Mouse (Mus musculus) cerebellum, adult 2 months (tissue): ENCODE data around the gene Igdcc4. TPM values are rescaled to one million over a fixed set of nuclear protein-coding genes. Genes with fewer than 3 reads are reported as not detected.
"Not testable (repeated sequence)": the region's sequence is repeated elsewhere in the genome, so short reads cannot be mapped to it uniquely, and the experiment has no call there.

Experiments used
- DNase-seq, 2 experiments: peaks; one replicate each; pipeline ENCODE4 v3.0.0; 2021
- H3K27ac ChIP-seq: fragments of 200-500 bp; 2 replicates; pipeline ENCODE4 v1.5.1; 2012; ENCODE audit warnings: low read length, control low read depth, inconsistent platforms; ENCODE audit not compliant: insufficient read depth
- H3K27me3 ChIP-seq: fragments of 200-500 bp; 2 replicates; pipeline ENCODE4 v1.6.1; 2012; ENCODE audit warnings: inconsistent platforms, mild to moderate bottlenecking, low read length, moderate library complexity; ENCODE audit not compliant: control insufficient read depth, insufficient read depth
- H3K4me1 ChIP-seq: fragments of 200-500 bp; 2 replicates; pipeline ENCODE4 v1.6.1; 2011; ENCODE audit warnings: low read length; ENCODE audit not compliant: control insufficient read depth, insufficient read depth
- H3K4me3 ChIP-seq: fragments of 200-500 bp; replicated peaks from 2 replicates; pipeline ENCODE3; 2011; ENCODE audit warnings: mild to moderate bottlenecking, low read depth, low read length, control low read depth; ENCODE audit not compliant: insufficient read depth
- CTCF ChIP-seq: fragments of 200-500 bp; IDR thresholded peaks from 2 replicates; pipeline ENCODE4 v1.5.1; 2011; ENCODE audit warnings: low read depth, mild to moderate bottlenecking, control low read depth, low read length, moderate library complexity, borderline replicate concordance; ENCODE audit not compliant: insufficient read depth
- POLR2A ChIP-seq: fragments of 200-500 bp; IDR thresholded peaks from 2 replicates; pipeline ENCODE4 v1.6.1; 2011; ENCODE audit warnings: low read length, control low read depth, borderline replicate concordance; ENCODE audit not compliant: insufficient read depth
- WGBS: fragments of 180-500 bp; shearing (Covaris S2); methylation state at CpG from one replicate; pipeline ENCODE4 v1.1.7; 2018; 5-methylcytosine and 5-hydroxymethylcytosine counted together
- polyA plus RNA-seq: library from polyadenylated mRNA; depleted of rRNA; stranded (reverse); fragments of >200 nt; gene quantifications from 2 replicates; pipeline ENCODE4 v1.2.3, GENCODE M21; 2012; rRNA removed

Gene Igdcc4
- 28.9 and 29.0 TPM in 2 replicates for polyA plus RNA-seq

DNA sequence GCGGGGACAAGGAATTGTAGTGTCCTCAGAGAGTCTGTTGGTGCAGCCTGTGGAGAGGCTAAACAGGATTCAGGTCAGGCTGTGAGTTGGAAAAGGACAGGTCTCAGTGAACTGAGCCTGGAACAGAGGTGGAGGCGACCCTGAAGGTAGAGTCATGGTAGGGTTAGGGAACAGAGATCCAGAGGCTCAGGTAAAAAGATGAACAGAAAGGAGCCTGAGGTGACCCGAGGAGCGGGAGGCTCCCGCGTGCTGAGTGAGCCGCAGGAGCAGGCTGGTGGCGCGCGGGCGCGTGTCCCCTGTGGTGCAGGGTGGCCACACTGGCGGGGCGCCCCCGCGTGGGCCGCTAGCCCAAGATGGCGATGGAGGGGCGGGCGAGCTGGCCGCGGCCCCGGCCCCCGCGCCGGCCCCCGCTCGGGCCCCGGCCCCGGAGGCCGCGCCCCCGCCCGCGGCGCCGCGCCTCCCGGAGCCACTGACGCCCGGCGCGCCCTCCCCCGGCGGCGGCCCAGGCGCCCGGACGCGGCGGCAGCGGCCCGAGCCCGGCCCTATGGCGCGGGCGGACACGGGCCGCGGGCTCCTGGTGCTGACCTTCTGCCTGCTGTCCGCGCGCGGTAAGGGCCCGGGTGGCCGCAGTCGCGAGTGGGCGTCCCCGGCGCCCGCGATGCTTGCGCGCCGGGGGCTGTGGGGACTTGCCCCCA is at the start of gene Igdcc4:
Gene Igdcc4, plus strand, starts transcription at position 496 of the 695 bp plus-strand sequence.
- Histone ChIP-seq H3K4me1 (no peaks in the 10 kb centered on the region), H3K4me3 (peak within 1 kb of the TSS; percentile 81), H3K27me3 (no peaks in the 10 kb centered on the region), H3K27ac (peak within 1 kb of the TSS; percentile 42; the same call in 1 of the 2 replicates)
- 6% methylated on average over 73 of the region's 76 CpGs for WGBS
- TF ChIP-seq CTCF (no peak), POLR2A (no peak)
- peak; percentile 38 to 46 for DNase-seq

- TF ChIP-seq POLR2A (no peak), CTCF (no peak)
- Histone ChIP-seq H3K27ac (no peak overlapping the region), H3K4me1 (no peaks in the 10 kb centered on the region), H3K27me3 (no peaks in the 10 kb centered on the region), H3K4me3 (no peak overlapping the region)
- no peak for DNase-seq
- 91% methylated on average over 7 of the region's 7 CpGs for WGBS
These were observed 37.0 kb upstream of the Igdcc4 start for GRCm38 (mm10) chr9:65064251-65064650.

GRCm38 (mm10) chr9:65070587-65070986 is 30.7 kb upstream of the Igdcc4 start:
- Histone ChIP-seq H3K4me3 (no peak overlapping the region), H3K27ac (no peak overlapping the region), H3K4me1 (no peaks in the 10 kb centered on the region), H3K27me3 (no peaks in the 10 kb centered on the region)
- DNase-seq = no peak
- 96% methylated on average over 3 of the region's 3 CpGs for WGBS
- TF ChIP-seq POLR2A (no peak), CTCF (no peak)

DNA sequence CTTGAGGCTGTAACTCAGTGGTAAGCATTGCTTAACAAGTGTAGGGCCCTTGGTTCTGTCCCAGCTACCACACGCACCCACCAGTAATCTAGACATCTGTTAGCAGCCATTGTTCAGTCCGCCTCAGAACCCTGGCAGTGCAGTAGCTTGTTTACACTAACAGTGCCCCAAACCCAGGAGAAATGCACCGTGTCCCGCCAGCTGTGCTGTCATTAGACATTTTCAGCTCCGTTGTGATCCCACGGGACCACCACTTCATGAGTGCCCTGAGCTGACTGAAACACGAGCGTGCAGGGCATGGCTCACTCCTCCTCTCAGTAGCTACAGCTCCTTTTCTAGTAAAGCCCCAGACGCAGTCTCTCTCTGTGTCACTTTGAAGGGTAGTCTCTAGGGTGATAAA is 27.7 kb upstream of the Igdcc4 start:
- WGBS = 59% methylated on average over 9 of the region's 9 CpGs
- no peak for DNase-seq

DNA sequence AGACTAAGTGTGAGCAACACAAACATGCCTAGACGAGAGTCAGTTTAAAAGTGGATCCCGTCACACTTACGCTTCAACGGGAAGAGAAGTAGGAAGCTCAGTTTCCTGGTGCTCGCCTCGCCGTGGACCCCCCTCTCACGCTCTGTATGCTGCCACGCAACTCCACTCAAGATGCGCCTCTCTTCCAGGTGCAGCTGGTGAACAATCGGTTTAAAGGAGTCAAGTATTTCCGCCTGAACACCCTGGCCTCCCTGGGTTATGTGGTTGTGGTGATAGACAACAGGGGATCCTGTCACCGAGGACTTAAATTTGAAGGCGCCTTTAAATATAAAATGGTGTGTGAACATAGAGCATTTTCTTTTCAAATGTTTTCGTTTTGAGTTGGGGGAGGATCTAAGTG is 27.0 kb upstream of the Igdcc4 start:
- no peak for DNase-seq
- Histone ChIP-seq H3K27ac (no peak overlapping the region), H3K27me3 (no peaks in the 10 kb centered on the region), H3K4me3 (no peak overlapping the region), H3K4me1 (no peaks in the 10 kb centered on the region)
- WGBS = 82% methylated on average over 15 of the region's 15 CpGs
- TF ChIP-seq POLR2A (no peak), CTCF (no peak)

More for the DNA sequence above, 27.7 kb upstream of the Igdcc4 start:
- Histone ChIP-seq H3K27me3 (no peaks in the 10 kb centered on the region), H3K27ac (no peak overlapping the region), H3K4me3 (no peak overlapping the region), H3K4me1 (no peaks in the 10 kb centered on the region)
- TF ChIP-seq POLR2A (no peak), CTCF (no peak)

DNA sequence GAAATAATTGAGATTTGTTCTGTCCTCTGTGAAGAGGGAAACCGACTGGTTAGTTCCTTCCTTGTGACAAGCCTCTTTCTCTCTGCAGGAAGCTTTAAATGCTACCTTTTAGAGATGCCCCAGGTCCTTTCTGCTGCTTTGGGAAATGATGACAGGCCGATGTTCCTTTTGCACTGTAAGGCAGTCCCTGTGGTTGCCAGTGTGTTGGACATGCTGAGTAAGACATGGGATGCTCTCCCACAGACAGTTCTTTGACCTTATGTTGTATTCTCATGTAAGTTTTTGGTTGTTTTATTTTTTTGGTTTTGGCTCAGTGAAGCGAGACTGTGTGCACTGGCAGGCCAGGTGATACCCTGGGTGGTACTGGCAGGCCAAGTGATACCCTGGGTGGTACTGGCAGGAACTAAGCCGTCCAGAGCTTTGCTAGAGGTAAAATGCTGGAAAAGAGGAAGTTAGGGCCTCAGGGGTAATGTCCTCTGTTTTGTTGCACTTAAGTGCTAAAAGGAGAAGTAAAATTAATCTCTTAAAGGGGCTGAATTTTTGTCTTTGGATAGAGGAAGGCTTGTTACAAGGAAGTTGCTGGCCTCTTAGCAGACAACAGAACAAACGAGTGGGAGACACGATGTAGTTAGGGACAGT is 26.3 kb upstream of the Igdcc4 start:
- no peaks in the 10 kb centered on the region for H3K27me3 ChIP-seq
- no peak overlapping the region for H3K27ac ChIP-seq
- H3K4me1 ChIP-seq = no peaks in the 10 kb centered on the region
- 49% methylated on average over 6 of the region's 6 CpGs for WGBS
- no peak overlapping the region for H3K4me3 ChIP-seq
- no peak for TF ChIP-seq POLR2A
- DNase-seq = no peak

- WGBS = 73% methylated on average over 5 of the region's 5 CpGs
- TF ChIP-seq POLR2A (no peak), CTCF (no peak)
These were observed 23.8 kb upstream of the Igdcc4 start for GRCm38 (mm10) chr9:65077536-65077935.

DNA sequence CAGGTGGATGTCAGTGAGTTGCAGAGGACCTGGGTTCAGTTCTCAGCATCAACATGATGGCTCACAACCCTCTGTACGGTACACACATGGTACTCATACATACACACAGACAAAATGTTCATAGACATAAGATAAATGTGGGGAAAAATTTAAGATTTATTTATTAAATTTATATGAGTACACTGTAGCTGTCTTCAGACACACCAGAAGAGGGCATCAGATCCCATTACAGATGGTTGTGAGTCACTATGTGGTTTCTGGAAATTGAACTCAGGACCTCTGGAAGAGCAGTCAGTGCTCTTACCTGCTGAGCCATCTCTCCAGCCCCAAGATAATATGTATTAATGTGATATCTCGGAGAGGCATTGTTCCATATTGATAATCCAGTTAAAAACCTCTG is 21.1 kb upstream of the Igdcc4 start:
- H3K27ac ChIP-seq, DNase-seq, H3K27me3 ChIP-seq, H3K4me3 ChIP-seq, H3K4me1 ChIP-seq: not testable (repeated sequence)
- 93% methylated on average over 2 of the region's 2 CpGs for WGBS

More at GRCm38 (mm10) chr9:65077536-65077935, 23.8 kb upstream of the Igdcc4 start:
- Histone ChIP-seq H3K27ac (no peak overlapping the region), H3K27me3 (no peaks in the 10 kb centered on the region), H3K4me1 (no peaks in the 10 kb centered on the region), H3K4me3 (no peak overlapping the region)
- DNase-seq = no peak
